Mouse (Mus musculus) G1E (cell line): ENCODE data around the gene Cd3d. TPM values are rescaled to one million over a fixed set of nuclear protein-coding genes. Genes with fewer than 3 reads are reported as not detected.

ENCODE experiments used
- ATAC-seq: 2 replicates; pipeline ENCODE4 v1.8.0; 2016; ENCODE audit warnings: mild to moderate bottlenecking; ENCODE audit not compliant: insufficient number of reproducible peaks, poor library complexity, low FRiP score, severe bottlenecking; ENCODE audit errors: extremely low read depth
- DNase-seq: peaks from one replicate; pipeline ENCODE4 v3.0.0; 2012; ENCODE audit warnings: low spot score
- H3K27me3 ChIP-seq: 2 replicates; pipeline ENCODE4 v1.6.1; 2012; ENCODE audit warnings: mild to moderate bottlenecking, low read length, inconsistent platforms; ENCODE audit not compliant: insufficient read depth
- H3K36me3 ChIP-seq: replicated peaks from 2 replicates; pipeline ENCODE3; 2012; ENCODE audit warnings: mild to moderate bottlenecking, inconsistent platforms
- H3K4me1 ChIP-seq: 2 replicates; pipeline ENCODE4 v1.6.1; 2012; ENCODE audit warnings: low read depth, low read length, inconsistent platforms, mixed read lengths; ENCODE audit not compliant: insufficient read depth
- H3K4me3 ChIP-seq: 2 replicates; pipeline ENCODE4 v1.5.1; 2012; ENCODE audit warnings: low read depth, mild to moderate bottlenecking, inconsistent platforms, low read length, moderate library complexity, mixed read lengths
- H3K9me3 ChIP-seq: replicated peaks from 2 replicates; pipeline ENCODE4 v1.6.1; 2012; ENCODE audit warnings: inconsistent platforms
- CTCF ChIP-seq: IDR thresholded peaks from 2 replicates; pipeline ENCODE4 v1.5.1; 2012; ENCODE audit warnings: low read depth, low read length, inconsistent platforms, mixed read lengths
- GATA1 ChIP-seq: IDR thresholded peaks from 2 replicates; pipeline ENCODE4 v1.6.1; 2012; ENCODE audit warnings: borderline replicate concordance, low read length, inconsistent platforms, mixed read lengths
- GATA2 ChIP-seq: IDR thresholded peaks from 2 replicates; pipeline ENCODE4 v1.6.1; 2012; ENCODE audit warnings: low read depth, low read length, inconsistent platforms, borderline replicate concordance
- POLR2AphosphoS5 ChIP-seq: IDR thresholded peaks from 2 replicates; pipeline ENCODE4 v1.6.1; 2012; ENCODE audit warnings: low read depth, low read length, inconsistent platforms; ENCODE audit not compliant: insufficient replicate concordance
- TAL1 ChIP-seq: conservative IDR thresholded peaks from 2 replicates; pipeline ENCODE4 v1.6.1; 2012; ENCODE audit warnings: low read depth, low read length, inconsistent platforms, mixed read lengths
- polyA plus RNA-seq: library from polyadenylated mRNA; stranded (reverse); fragments of >175 nt; gene quantifications from 2 replicates; pipeline ENCODE4 v1.2.3, GENCODE M21; 2012
- total RNA-seq, 2 experiments: library from RNA; stranded (forward) in 1 of 2; stranded (reverse) in 1 of 2; fragments of 200-1000 nt in 1 of 2; fragments of >200 nt in 1 of 2; fragmentation: Nextera tagmentation in 1 of 2; gene quantifications; 2 replicates each; pipeline ENCODE4 v1.2.3; 2014 to 2017

Gene Cd3d
- total and polyA plus RNA-seq, 3 experiments = not detected

- peaks cover 9% of the 10 kb centered on the region for H3K4me1 ChIP-seq
- DNase-seq (no peak), ATAC-seq (no peak)
- no peak overlapping the region for H3K4me3 ChIP-seq
- peaks cover 26% of the 10 kb centered on the region for H3K27me3 ChIP-seq
- no peaks in the 10 kb centered on the region for H3K9me3 ChIP-seq
- no peaks in the 10 kb centered on the region for H3K36me3 ChIP-seq
- TF ChIP-seq GATA2 = no peak
- TF ChIP-seq POLR2AphosphoS5 = no peak
- TF ChIP-seq TAL1 = no peak
- TF ChIP-seq CTCF = no peak
- no peak for TF ChIP-seq GATA1
Measured at GRCm38 (mm10) chr9:44979806-44980205, 1.8 kb upstream of the Cd3d start.

- H3K36me3 ChIP-seq = no peaks in the 10 kb centered on the region
- peaks cover 28% of the 10 kb centered on the region for H3K27me3 ChIP-seq
- TF ChIP-seq GATA1 (no peak), CTCF (no peak), POLR2AphosphoS5 (no peak), TAL1 (no peak), GATA2 (no peak)
- no peaks in the 10 kb centered on the region for H3K9me3 ChIP-seq
- DNase-seq = no peak
- H3K4me1 ChIP-seq = peaks cover 9% of the 10 kb centered on the region
- no peak for ATAC-seq
- no peak within 1 kb of the TSS; the same call in 1 of the 2 replicates for H3K4me3 ChIP-seq
Measured at GRCm38 (mm10) chr9:44980242-44980641, 1.3 kb upstream of the Cd3d start, which contains the start of gene Cd3g. TSS of gene Cd3g (minus strand) at chr9:44980431.

GRCm38 (mm10) chr9:44981104-44981503 lies 482 bp upstream of the Cd3d start:
- no peak overlapping the region for H3K4me3 ChIP-seq
- H3K27me3 ChIP-seq = peaks cover 29% of the 10 kb centered on the region
- peaks cover 9% of the 10 kb centered on the region for H3K4me1 ChIP-seq
- H3K36me3 ChIP-seq = no peaks in the 10 kb centered on the region
- no peaks in the 10 kb centered on the region for H3K9me3 ChIP-seq
- no peak for ATAC-seq
- no peak for DNase-seq
- TF ChIP-seq GATA2 (no peak), POLR2AphosphoS5 (no peak), GATA1 (no peak), TAL1 (no peak), CTCF (no peak)

- DNase-seq (no peak), ATAC-seq (no peak)
- peaks cover 9% of the 10 kb centered on the region for H3K4me1 ChIP-seq
- H3K36me3 ChIP-seq = no peaks in the 10 kb centered on the region
- H3K27me3 ChIP-seq = peaks cover 31% of the 10 kb centered on the region
- TF ChIP-seq GATA2 (no peak), POLR2AphosphoS5 (no peak), TAL1 (no peak), GATA1 (no peak), CTCF (no peak)
- no peaks in the 10 kb centered on the region for H3K9me3 ChIP-seq
- no peak overlapping the region for H3K4me3 ChIP-seq
Measured at GRCm38 (mm10) chr9:44982081-44982480, 495 bp downstream of the Cd3d start.

- Histone ChIP-seq H3K4me1 (peaks cover 9% of the 10 kb centered on the region), H3K27me3 (peaks cover 31% of the 10 kb centered on the region), H3K4me3 (no peak overlapping the region), H3K9me3 (no peaks in the 10 kb centered on the region), H3K36me3 (no peaks in the 10 kb centered on the region)
- ATAC-seq = no peak
- TF ChIP-seq CTCF (no peak), GATA1 (no peak), POLR2AphosphoS5 (no peak), GATA2 (no peak), TAL1 (no peak)
- no peak for DNase-seq
Measured at GRCm38 (mm10) chr9:44982531-44982930, 945 bp downstream of the Cd3d start.

- ATAC-seq (no peak), DNase-seq (no peak)
- peaks cover 31% of the 10 kb centered on the region for H3K27me3 ChIP-seq
- no peak for TF ChIP-seq CTCF
- no peak for TF ChIP-seq POLR2AphosphoS5
- no peak for TF ChIP-seq GATA2
- no peak for TF ChIP-seq TAL1
- TF ChIP-seq GATA1 = no peak
- H3K4me1 ChIP-seq = peaks cover 9% of the 10 kb centered on the region
- no peak overlapping the region for H3K4me3 ChIP-seq
- H3K9me3 ChIP-seq = no peaks in the 10 kb centered on the region
- H3K36me3 ChIP-seq = no peaks in the 10 kb centered on the region
Measured at GRCm38 (mm10) chr9:44983001-44983400, 1.4 kb downstream of the Cd3d start.

- ATAC-seq (no peak), DNase-seq (no peak)
- peaks cover 17% of the 10 kb centered on the region for H3K27me3 ChIP-seq
- no peak overlapping the region for H3K4me3 ChIP-seq
- H3K4me1 ChIP-seq = no peaks in the 10 kb centered on the region
- TF ChIP-seq GATA1 = no peak
- TF ChIP-seq CTCF = no peak
- TF ChIP-seq POLR2AphosphoS5 = no peak
- no peak for TF ChIP-seq GATA2
- no peak for TF ChIP-seq TAL1
- no peaks in the 10 kb centered on the region for H3K36me3 ChIP-seq
- H3K9me3 ChIP-seq = no peaks in the 10 kb centered on the region
Measured at GRCm38 (mm10) chr9:44985721-44986161, 4.2 kb downstream of the Cd3d start.
